Mouse (Mus musculus) stomach, embryonic 14.5 days (tissue): ENCODE measurements around the gene Fam78b. TPM values are rescaled to one million over a fixed set of nuclear protein-coding genes. Genes with fewer than 3 reads are reported as not detected.

Experiments used
- ATAC-seq: fragments of 200-750 bp; cut with Nextera tagmentation; 2 replicates; pipeline ENCODE4 v1.8.0; 2017; ENCODE audit warnings: low read depth, moderate TSS enrichment; ENCODE audit not compliant: insufficient number of reproducible peaks, insufficient read depth, low FRiP score
- H3K27ac ChIP-seq: fragments of 300-500 bp; sonication (generic); 2 replicates; pipeline ENCODE4 v1.5.1; 2014; ENCODE audit warnings: mild to moderate bottlenecking, low read length, moderate library complexity, mixed read lengths
- H3K27me3 ChIP-seq: fragments of 300-500 bp; sonication (generic); 2 replicates; pipeline ENCODE4 v1.6.1; 2014; ENCODE audit warnings: low read length, control low read depth, mixed read lengths; ENCODE audit not compliant: control insufficient read depth, insufficient read depth
- H3K36me3 ChIP-seq: fragments of 300-500 bp; sonication (generic); 2 replicates; pipeline ENCODE4 v1.6.1; 2014; ENCODE audit warnings: mild to moderate bottlenecking, control low read depth, low read length, moderate library complexity, mixed read lengths; ENCODE audit not compliant: control insufficient read depth, insufficient read depth
- H3K4me1 ChIP-seq: fragments of 300-500 bp; sonication (generic); 2 replicates; pipeline ENCODE4 v1.6.1; 2014; ENCODE audit warnings: low read length, control low read depth, mixed read lengths; ENCODE audit not compliant: control insufficient read depth, insufficient read depth
- H3K4me2 ChIP-seq: fragments of 300-500 bp; sonication (generic); replicated peaks from 2 replicates; pipeline ENCODE4 v1.6.1; 2014; ENCODE audit warnings: low read depth, low read length, control low read depth
- H3K4me3 ChIP-seq: fragments of 300-500 bp; sonication (generic); 2 replicates; pipeline ENCODE4 v1.5.1; 2014; ENCODE audit warnings: low read depth, low read length, control low read depth
- H3K9ac ChIP-seq: fragments of 300-500 bp; sonication (generic); replicated peaks from 2 replicates; pipeline ENCODE4 v1.6.1; 2014; ENCODE audit warnings: low read depth, mild to moderate bottlenecking, control low read depth, low read length, moderate library complexity, mixed read lengths
- H3K9me3 ChIP-seq: fragments of 300-500 bp; sonication (generic); 2 replicates; pipeline ENCODE4 v1.6.1; 2016; ENCODE audit warnings: low read depth, low read length, control low read depth; ENCODE audit not compliant: control insufficient read depth
- WGBS: fragments of 180-500 bp; shearing (Covaris S2); extraction: QIAGEN DNeasy Blood & Tissue Kit; methylation state at CpG from one replicate; pipeline ENCODE4 v1.1.7; 2014; 5-methylcytosine and 5-hydroxymethylcytosine counted together
- polyA plus RNA-seq: library from polyadenylated mRNA; unstranded; fragments of >200 nt; fragmentation: Nextera tagmentation; extraction: Ambion mirVana; gene quantifications from 2 replicates; pipeline ENCODE4 v1.2.1, GENCODE M21; 2014

Fam78b gene
- polyA plus RNA-seq, 1 experiment from 2014 or later = 1.8 TPM

DNA sequence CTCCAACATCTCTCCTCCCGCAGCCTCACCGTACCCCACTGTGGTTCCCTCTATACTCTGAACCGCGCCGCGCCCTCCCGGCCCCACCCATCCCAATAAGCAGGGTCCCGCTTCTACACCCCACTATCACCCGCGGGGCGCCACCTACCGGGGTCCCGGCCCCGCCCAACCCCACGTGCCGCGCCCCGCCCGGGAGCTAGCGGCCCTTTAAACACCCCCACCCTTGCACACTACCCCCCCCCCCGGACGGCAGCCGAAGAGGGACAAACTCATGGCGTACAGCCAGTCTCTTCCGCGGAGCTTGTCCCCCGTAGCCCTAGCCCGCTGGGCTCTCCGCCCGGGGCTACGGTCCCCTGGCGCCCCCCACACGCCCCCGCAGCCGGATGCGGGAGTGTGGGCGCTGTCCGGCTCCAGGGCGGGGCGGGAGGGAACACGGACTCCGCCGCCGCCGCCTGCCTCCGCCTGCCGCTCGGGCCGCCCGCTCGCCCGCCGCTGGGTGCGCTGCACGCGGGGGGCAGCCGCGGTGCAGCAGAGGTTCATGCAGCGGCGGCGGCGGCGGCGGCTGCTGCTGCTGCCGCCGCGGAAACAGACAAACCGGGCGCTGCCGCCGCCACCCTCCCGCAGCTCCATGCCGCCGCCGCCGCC lies 566 bp upstream of the Fam78b start:
- ATAC-seq = peak; percentile 73
- H3K27ac ChIP-seq = peak overlapping the region; percentile 58; the same call in 1 of the 2 replicates
- peak overlapping the region; percentile 60 for H3K9ac ChIP-seq
- peak overlapping the region; percentile 97 for H3K4me2 ChIP-seq
- peaks cover 15% of the 10 kb centered on the region for H3K27me3 ChIP-seq
- H3K4me1 ChIP-seq = peaks cover 5% of the 10 kb centered on the region; the same call in 1 of the 2 replicates
- no peaks in the 10 kb centered on the region for H3K36me3 ChIP-seq
- H3K4me3 ChIP-seq = peak overlapping the region; percentile 72
- 2% methylated on average over 42 of the region's 76 CpGs for WGBS
- no peaks in the 10 kb centered on the region for H3K9me3 ChIP-seq

DNA sequence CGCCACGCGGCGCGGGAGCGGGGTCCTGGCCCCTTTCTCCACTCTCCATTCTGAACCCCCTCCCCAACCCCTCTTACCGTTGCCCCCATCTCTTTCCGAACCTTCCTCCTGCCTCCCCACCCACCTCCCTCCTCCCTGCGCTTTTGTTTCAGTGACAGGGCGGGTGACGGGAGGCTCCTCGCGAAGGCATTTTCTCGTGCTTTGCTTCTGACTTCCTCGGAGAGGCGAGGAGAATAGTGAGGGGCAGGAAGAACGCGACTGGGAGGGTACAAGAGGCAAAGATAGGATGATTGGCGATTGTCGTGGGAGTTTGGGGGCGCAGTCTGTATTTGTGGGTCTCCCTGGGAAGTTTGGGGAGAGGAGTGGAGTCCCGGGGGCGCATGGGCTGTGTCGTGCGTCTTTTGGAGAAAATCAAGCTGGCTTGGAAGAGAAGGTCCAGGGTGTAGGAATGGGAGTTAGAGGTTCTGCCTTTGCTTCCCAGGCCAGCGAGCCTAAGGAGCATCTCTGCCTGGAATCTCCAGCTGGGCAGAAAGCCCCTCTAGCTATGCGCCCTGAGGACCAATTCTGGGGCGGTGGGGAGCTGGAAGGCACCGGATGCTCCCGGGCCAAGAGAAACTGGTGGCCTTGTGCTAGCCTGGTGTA lies 748 bp downstream of the Fam78b start:
- ATAC-seq = no peak
- peaks cover 5% of the 10 kb centered on the region; the same call in 1 of the 2 replicates for H3K4me1 ChIP-seq
- H3K27ac ChIP-seq = no peak overlapping the region
- H3K9me3 ChIP-seq = no peaks in the 10 kb centered on the region
- no peak overlapping the region for H3K9ac ChIP-seq
- H3K4me2 ChIP-seq = peak overlapping the region; percentile 97
- H3K4me3 ChIP-seq = peak overlapping the region; percentile 72
- peaks cover 15% of the 10 kb centered on the region for H3K27me3 ChIP-seq
- no peaks in the 10 kb centered on the region for H3K36me3 ChIP-seq
- 2% methylated on average over 30 of the region's 30 CpGs for WGBS

DNA sequence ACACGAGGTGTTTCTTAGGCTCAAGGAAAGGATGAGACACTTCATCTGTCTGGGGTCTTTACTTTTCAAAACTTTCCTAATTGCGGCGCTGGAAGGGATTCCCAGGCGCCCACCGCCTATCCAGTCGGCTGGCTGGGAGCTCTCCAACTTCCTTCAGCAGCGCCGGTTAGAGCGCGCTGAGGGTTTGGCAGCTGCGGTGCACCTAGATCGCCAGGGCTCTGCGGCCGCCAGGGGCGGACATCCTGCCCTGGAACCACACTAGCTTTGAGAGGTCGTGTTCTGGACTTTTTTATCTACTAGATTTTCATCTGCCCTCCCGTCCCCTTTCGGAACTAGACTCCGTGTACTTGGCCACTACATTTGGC lies 1.3 kb downstream of the Fam78b start:
- H3K9ac ChIP-seq = no peak overlapping the region
- H3K27ac ChIP-seq = no peak overlapping the region
- H3K4me3 ChIP-seq = peak overlapping the region; percentile 72
- H3K9me3 ChIP-seq = no peaks in the 10 kb centered on the region
- 1% methylated on average over 19 of the region's 19 CpGs for WGBS
- H3K36me3 ChIP-seq = no peaks in the 10 kb centered on the region
- peak overlapping the region; percentile 97 for H3K4me2 ChIP-seq
- ATAC-seq = no peak
- peaks cover 15% of the 10 kb centered on the region for H3K27me3 ChIP-seq
- H3K4me1 ChIP-seq = peaks cover 5% of the 10 kb centered on the region; the same call in 1 of the 2 replicates

DNA sequence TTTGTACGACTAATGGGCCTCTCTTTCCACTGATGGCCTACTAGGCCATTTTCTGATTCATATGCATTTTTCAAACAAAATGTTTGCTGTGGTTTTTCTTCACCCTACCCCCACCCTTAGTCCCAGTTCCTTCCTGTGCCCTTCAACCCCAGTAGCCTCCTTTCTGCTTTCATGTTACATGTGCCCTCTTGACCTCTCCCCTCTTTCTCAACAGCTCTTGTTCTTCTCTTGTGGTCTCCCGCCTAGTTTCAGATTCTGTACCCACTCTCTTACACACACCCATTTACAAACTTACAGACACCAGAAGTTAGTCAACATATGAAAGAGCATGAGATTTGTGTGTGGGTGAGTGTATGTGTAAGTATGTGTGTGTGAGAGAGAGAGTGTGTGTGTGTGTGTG lies 3.4 kb downstream of the Fam78b start:
- WGBS = 56% methylated on average over 2 of the region's 2 CpGs
- no peak overlapping the region for H3K4me3 ChIP-seq
- ATAC-seq = no peak
- no peaks in the 10 kb centered on the region for H3K9me3 ChIP-seq
- H3K4me2 ChIP-seq = no peak overlapping the region
- no peaks in the 10 kb centered on the region for H3K36me3 ChIP-seq
- H3K27ac ChIP-seq = no peak overlapping the region
- no peak overlapping the region for H3K9ac ChIP-seq
- peaks cover 15% of the 10 kb centered on the region for H3K27me3 ChIP-seq
- peaks cover 5% of the 10 kb centered on the region; the same call in 1 of the 2 replicates for H3K4me1 ChIP-seq

GRCm38 (mm10) chr1:167007341-167007740 lies 6.1 kb downstream of the Fam78b start:
- H3K9ac ChIP-seq = no peak overlapping the region
- no peak overlapping the region for H3K4me2 ChIP-seq
- WGBS = 78% methylated on average over 6 of the region's 6 CpGs
- no peaks in the 10 kb centered on the region for H3K9me3 ChIP-seq
- H3K27ac ChIP-seq = no peak overlapping the region
- no peaks in the 10 kb centered on the region for H3K36me3 ChIP-seq
- H3K4me3 ChIP-seq = no peak overlapping the region
- no peaks in the 10 kb centered on the region for H3K4me1 ChIP-seq
- peaks cover 4% of the 10 kb centered on the region; the same call in 1 of the 2 replicates for H3K27me3 ChIP-seq
- ATAC-seq = no peak

DNA sequence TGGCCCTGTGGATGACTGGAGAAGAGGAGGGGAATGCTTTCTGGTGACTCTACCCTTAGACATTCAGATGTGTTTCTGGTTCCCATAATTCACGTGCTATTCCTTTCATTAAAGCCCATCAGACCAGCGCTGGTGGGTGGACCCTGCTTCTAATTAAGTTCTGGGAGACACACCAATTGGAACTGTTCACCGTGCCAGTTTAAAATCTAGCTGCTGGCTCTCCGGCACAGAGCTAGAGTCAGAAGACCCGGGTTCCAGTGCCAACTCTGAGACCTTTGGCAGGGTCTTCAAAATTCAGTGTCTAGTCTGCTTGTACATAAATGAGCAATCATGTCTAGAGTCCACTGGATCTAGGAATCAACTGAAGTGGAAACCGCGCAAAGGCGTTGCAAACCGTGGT lies 9.0 kb downstream of the Fam78b start:
- Histone ChIP-seq H3K9me3 (no peaks in the 10 kb centered on the region), H3K27ac (no peak overlapping the region), H3K27me3 (no peaks in the 10 kb centered on the region), H3K36me3 (no peaks in the 10 kb centered on the region), H3K4me2 (no peak overlapping the region), H3K4me1 (0 out of 2 replicates have a peak, but pooled peaks cover 4% of the 10 kb centered on the region), H3K9ac (no peak overlapping the region), H3K4me3 (no peak overlapping the region)
- no peak for ATAC-seq
- 91% methylated on average over 9 of the region's 9 CpGs for WGBS

- H3K9ac ChIP-seq = no peak overlapping the region
- no peak for ATAC-seq
- no peaks in the 10 kb centered on the region for H3K36me3 ChIP-seq
- H3K9me3 ChIP-seq = no peaks in the 10 kb centered on the region
- H3K4me2 ChIP-seq = no peak overlapping the region
- no peak overlapping the region for H3K27ac ChIP-seq
- H3K27me3 ChIP-seq = no peaks in the 10 kb centered on the region
- no peak overlapping the region for H3K4me3 ChIP-seq
- H3K4me1 ChIP-seq = 0 out of 2 replicates have a peak, but pooled peaks cover 4% of the 10 kb centered on the region
- WGBS = 30% methylated on average over 6 of the region's 6 CpGs
Measured at GRCm38 (mm10) chr1:167011301-167011700, 10.1 kb downstream of the Fam78b start.

GRCm38 (mm10) chr1:167012616-167013015 lies 11.4 kb downstream of the Fam78b start:
- 0 out of 2 replicates have a peak, but pooled peaks cover 4% of the 10 kb centered on the region for H3K4me1 ChIP-seq
- H3K36me3 ChIP-seq = no peaks in the 10 kb centered on the region
- no peak overlapping the region for H3K4me3 ChIP-seq
- no peak overlapping the region for H3K4me2 ChIP-seq
- H3K9me3 ChIP-seq = no peaks in the 10 kb centered on the region
- H3K27me3 ChIP-seq = no peaks in the 10 kb centered on the region
- no peak overlapping the region for H3K9ac ChIP-seq
- no peak for ATAC-seq
- no peak overlapping the region for H3K27ac ChIP-seq
- WGBS = 89% methylated on average over 8 of the region's 8 CpGs
